Mouse (Mus musculus) bone marrow macrophage, adult 2 months (primary cell): ENCODE measurements around the gene Mfsd2b. TPM values are rescaled to one million over a fixed set of nuclear protein-coding genes. Genes with fewer than 3 reads are reported as not detected.
A peak's percentile ranks its signal among the peaks of the same experiment; 100 is the strongest.

Source experiments
- H3K27ac ChIP-seq: 2 replicates; pipeline ENCODE4 v1.5.1; 2012; ENCODE audit warnings: low read depth, low read length; ENCODE audit not compliant: insufficient read depth
- H3K4me1 ChIP-seq: 2 replicates; pipeline ENCODE4 v1.6.1; 2012; ENCODE audit warnings: low read length; ENCODE audit not compliant: control insufficient read depth, insufficient read depth
- H3K4me3 ChIP-seq: 2 replicates; pipeline ENCODE4 v1.5.1; 2012; ENCODE audit warnings: mild to moderate bottlenecking, low read length, moderate library complexity; ENCODE audit not compliant: insufficient read depth
- CTCF ChIP-seq: IDR thresholded peaks from 2 replicates; pipeline ENCODE4 v1.5.1; 2012; ENCODE audit warnings: low read depth, mild to moderate bottlenecking, low read length, moderate library complexity
- POLR2A ChIP-seq: IDR thresholded peaks from 2 replicates; pipeline ENCODE4 v1.6.1; 2012; ENCODE audit warnings: mild to moderate bottlenecking, low read depth, low read length, borderline replicate concordance
- polyA plus RNA-seq: library from polyadenylated mRNA; stranded (reverse); fragments of >200 nt; gene quantifications from 2 replicates; pipeline ENCODE4 v1.2.4, GENCODE M21; 2012; ENCODE audit not compliant: missing spikeins, insufficient read depth, insufficient read length

Gene Mfsd2b
- polyA plus RNA-seq, 1 experiment: 0.67 TPM

DNA sequence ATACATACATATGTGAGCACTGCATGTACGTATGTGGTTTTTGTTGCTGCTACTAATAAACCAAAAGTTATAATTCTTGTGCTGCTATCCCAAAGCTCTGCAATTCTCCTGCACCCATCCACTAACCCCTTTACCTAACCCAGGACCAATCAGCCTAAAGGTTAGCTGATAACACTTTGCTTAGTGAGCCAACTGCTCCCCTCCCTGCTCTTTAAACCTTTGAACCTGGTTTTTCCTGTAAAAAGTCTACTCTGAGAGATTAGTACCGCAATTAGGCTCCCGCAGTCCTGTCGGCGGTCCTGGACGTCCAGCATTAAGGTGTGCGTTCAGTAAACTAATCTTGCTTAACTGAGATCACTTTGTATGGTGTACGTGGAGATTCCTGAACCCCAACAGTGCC, 1.5 kb upstream of the Mfsd2b start:
- no peaks in the 10 kb centered on the region for H3K4me1 ChIP-seq
- H3K27ac ChIP-seq: no peak overlapping the region

DNA sequence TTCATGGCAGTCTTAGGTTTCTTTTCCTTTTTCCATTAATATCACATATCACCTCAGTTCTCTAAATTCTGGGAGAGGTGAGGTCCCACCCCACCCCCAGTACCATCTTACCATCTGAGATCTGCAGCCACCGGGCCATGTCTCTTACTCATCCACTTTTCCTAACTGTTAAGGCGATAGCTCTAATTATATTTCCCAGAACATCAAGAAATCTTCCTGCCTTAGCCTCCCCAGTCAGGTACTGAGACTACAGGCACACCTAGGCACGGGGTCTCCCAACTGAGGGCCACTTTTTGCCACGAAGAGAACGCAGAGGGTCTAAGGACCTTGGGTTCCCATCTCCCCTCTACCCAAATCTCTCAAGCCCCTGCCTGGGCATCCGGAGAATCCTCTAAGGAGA, 628 bp downstream of the Mfsd2b start:
- H3K27ac ChIP-seq: no peak overlapping the region
- H3K4me3 ChIP-seq: no peak overlapping the region
- H3K4me1 ChIP-seq: no peaks in the 10 kb centered on the region
- TF ChIP-seq POLR2A (no peak), CTCF (no peak)

More for the DNA sequence above, 1.5 kb upstream of the Mfsd2b start:
- H3K4me3 ChIP-seq: no peak overlapping the region
- TF ChIP-seq CTCF: no peak
- TF ChIP-seq POLR2A: no peak

DNA sequence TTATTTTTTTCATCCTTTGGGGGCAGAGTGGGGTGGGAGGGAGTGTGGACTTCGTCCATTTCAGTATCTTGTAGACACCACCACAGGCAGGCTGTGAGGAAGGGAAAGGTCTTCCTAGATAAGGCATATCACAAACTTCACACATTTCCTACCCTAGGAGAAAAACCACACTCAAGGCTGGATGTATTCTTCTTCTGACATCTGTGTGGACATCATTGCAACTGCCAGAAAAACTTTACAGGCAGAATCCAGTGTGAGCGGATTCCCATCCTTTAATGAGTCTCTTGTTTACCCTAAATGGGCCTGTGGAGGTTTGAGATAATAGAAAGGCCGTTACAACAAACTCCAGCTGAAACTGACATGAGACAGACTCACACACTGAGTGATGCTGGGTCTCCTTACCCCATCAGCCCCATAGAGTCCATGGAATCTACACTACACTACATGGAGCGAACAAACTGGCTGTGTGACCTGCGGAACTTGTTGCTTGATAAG, 1.1 kb downstream of the Mfsd2b start:
- Histone ChIP-seq H3K4me1 (no peaks in the 10 kb centered on the region), H3K4me3 (no peak overlapping the region), H3K27ac (no peak overlapping the region)
- no peak for TF ChIP-seq POLR2A
- TF ChIP-seq CTCF: no peak

DNA sequence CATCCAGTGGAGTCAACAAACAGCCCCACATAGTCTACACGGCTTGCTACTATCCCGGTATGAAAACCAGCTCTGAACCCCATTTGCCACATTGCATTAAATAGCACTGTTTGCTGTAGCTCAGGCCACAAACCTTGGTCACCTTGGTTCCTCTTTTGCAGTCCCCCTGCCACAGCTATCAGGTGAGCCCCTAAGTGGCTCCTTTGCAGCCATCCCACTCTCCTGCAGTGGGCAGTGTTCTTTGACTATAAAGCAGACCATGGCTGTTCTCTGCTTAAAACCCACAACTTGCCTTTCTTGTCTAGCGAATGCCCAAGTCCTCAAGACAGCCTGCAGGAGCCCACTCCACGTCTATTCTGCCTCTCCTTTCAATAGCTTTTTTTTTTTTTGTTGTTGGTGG, 1.9 kb downstream of the Mfsd2b start:
- H3K27ac ChIP-seq: no peak overlapping the region
- no peak overlapping the region for H3K4me3 ChIP-seq
- H3K4me1 ChIP-seq: no peaks in the 10 kb centered on the region
- TF ChIP-seq CTCF: no peak
- TF ChIP-seq POLR2A: no peak

DNA sequence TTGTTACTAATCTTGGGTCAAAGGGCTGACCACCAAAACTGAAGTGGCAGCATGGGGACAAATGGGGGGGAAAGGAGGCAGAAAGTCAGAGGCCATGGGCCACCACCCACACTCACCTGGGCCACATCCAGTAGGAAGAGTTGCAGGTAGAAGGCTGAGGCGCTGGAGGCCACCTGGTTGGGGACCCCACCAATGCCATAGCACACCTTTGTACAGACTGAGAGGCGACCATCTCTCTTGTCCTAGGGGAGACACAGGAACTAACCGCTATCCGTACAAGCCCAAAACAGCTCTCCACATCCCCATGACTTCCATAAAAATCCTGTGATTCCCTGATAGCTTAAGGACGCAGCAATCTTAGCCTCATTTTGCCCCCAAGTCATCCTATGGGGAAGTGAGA, 2.9 kb downstream of the Mfsd2b start:
- no peaks in the 10 kb centered on the region for H3K4me1 ChIP-seq
- no peak overlapping the region for H3K27ac ChIP-seq
- H3K4me3 ChIP-seq: no peak overlapping the region
- no peak for TF ChIP-seq CTCF
- no peak for TF ChIP-seq POLR2A

DNA sequence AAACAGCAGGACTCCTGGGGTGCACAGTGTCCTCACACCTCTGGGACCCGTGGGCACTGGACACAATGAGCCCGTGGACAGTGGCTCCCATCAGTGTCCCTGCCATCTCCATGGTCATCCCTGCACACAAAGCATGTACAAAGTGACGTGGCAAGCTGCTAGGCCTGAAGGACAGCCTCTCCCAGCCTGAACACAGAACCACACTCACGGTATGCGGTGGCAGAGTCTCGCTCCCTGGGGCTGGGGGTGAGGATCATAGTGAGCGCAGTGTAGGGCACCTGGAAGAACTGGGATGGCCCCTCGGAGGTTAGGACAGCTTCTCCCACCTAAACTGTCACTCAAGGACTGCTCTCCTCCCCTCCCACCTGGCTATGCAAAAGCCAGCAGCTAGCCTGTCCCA, 5.2 kb downstream of the Mfsd2b start:
- Histone ChIP-seq H3K27ac (no peak overlapping the region), H3K4me3 (no peak overlapping the region), H3K4me1 (no peaks in the 10 kb centered on the region)
- no peak for TF ChIP-seq POLR2A
- no peak for TF ChIP-seq CTCF

DNA sequence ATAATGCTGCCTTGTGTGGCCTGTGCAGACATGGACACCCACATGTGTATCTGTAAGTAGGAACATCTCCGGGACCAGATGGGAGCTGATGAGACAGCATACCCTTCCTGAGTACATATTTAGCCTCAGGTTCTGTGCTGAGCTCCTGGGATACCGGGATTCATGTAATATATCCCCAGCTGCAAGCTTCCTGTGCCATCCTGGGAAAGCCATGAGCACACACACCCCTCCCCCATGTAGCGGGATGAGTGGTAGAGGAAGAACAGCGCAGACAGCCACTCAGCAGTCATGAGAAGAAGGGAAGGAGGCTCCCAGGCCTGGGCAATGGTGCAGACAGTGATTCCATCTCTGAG, 9.8 kb downstream of the Mfsd2b start:
- no peak for TF ChIP-seq POLR2A
- TF ChIP-seq CTCF: no peak
- peaks cover 8% of the 10 kb centered on the region for H3K4me1 ChIP-seq
- no peak overlapping the region for H3K4me3 ChIP-seq
- no peak overlapping the region for H3K27ac ChIP-seq

DNA sequence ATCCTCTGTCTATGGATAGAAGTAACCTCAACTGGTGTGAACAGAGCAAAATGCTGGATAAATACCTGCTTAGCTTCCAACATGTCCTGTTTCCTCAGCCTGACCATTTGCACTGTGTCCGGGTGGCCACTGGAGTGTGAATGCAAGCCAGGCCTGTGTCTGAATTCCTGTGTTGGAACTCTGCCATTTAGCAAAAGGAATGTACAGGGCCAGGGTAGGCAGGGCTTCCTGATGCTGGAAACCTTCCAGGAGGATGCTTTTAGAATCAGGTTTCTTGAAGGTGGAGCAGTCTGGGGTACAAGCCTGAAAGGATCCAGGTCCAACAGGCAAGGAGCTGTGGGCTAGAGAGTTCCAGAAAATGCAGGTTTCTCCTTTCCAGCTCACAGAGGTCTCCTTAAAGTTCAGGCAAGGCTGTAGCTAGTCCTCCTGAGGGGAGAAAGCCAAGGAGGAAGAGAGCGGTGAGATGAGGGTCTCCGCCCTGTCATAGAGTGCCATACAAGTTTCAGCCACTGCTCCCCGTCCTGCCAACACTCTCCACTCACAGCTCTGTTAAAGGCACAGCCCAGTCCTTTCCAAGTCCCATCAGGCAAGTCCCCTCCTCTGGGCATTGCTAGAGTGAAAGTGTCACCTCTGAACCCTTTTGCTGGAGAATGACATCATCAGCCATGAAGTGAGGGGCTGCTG, 10.4 kb downstream of the Mfsd2b start:
- Histone ChIP-seq H3K27ac (no peak overlapping the region), H3K4me1 (peaks cover 9% of the 10 kb centered on the region), H3K4me3 (no peak overlapping the region)
- no peak for TF ChIP-seq CTCF
- TF ChIP-seq POLR2A: no peak

DNA sequence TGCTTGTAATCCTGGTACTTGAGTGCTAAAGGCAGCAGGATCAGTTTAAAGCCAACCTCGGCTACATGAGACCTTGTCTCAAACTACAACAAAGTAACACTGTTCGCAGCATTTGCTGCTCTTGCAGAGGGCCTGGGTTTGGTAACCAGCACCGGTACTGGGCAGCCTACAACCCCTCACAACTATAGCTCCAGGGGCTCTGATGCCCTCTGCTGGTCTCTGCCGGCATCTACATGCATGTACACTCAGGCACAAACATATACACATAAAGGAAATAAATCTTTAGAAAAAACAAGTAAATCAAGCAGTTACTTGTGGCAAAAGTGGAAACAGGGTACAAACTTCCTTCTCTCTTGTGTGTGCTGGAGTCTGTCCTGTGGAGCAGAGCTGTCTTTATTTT, 11.5 kb downstream of the Mfsd2b start:
- TF ChIP-seq CTCF (no peak), POLR2A (no peak)
- H3K4me1 ChIP-seq: peaks cover 9% of the 10 kb centered on the region

DNA sequence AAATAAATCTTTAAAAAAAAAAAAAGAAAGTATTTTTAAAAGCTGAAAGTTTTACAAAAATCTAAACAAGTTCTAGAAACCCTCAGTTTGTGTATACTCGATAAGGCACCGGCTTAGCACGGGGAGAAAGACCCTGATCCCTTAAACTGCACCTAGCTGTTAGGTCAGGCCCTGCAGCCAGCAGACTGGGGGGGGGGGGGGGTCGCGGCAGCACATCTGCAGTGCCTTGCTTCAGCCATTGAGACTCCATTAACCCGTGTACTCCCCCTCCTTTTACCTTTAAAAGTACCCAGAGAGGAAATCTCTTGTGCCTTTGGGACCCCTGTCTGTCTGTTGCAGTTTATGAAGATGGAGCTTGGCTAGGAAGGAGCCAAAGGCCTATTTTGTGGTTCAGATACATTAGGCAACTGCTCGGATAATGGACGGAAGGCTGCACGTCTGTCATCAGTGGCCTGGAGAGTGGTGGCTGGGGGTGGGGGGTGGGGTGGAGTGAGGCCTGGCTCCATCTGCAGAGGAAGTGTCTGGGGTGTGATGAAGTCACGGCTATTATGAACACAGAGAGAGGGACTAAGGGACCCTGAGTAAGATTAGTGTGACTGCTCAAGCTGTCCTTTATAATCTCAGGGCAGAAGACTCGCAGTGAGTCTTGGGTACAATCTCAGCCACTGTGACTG, 14.8 kb downstream of the Mfsd2b start:
- no peak for TF ChIP-seq POLR2A
- no peak for TF ChIP-seq CTCF
- Histone ChIP-seq H3K27ac (no peak overlapping the region), H3K4me3 (no peak overlapping the region), H3K4me1 (peaks cover 9% of the 10 kb centered on the region)

More for the DNA sequence above, 11.5 kb downstream of the Mfsd2b start:
- no peak overlapping the region for H3K27ac ChIP-seq
- no peak overlapping the region for H3K4me3 ChIP-seq

DNA sequence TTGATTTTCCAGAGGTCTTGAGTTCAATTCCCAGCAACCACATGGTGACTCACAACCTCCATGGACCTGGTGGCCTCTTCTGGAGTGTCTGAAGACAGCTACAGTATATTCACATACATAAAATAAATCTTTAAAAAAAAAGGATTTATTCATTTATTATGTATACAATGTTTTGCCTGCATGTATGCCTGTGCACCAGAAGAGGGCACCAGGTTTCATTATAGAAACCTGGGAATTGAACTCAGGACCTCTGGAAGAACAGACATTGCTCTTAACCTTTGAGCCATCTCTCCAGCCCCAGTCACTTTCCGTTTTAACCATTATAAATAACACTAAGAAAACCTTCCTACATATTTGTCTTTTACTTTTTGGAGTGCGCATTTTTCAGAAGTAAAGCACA, 17.3 kb downstream of the Mfsd2b start:
- Histone ChIP-seq H3K27ac (no peak overlapping the region), H3K4me1 (peaks cover 9% of the 10 kb centered on the region), H3K4me3 (no peak overlapping the region)
- TF ChIP-seq POLR2A: no peak
- TF ChIP-seq CTCF: no peak

DNA sequence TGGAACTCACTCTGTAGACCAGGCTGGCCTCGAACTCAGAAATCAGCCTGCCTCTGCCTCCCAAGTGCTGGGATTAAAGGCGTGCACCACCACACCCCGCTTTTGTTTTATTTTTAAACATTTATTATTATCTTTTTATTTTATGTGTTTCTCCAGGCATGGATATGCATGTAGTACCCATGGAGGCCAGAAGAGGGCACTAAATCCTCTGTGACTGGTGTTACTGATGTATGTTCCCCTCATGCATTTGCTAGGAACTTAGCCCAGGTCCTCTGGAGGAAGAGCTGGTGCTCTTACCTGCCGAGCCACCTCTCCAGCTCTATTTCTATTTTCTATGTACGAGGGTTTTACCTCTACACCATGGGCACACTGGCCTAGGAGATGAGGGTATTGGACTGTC, 18.0 kb downstream of the Mfsd2b start:
- TF ChIP-seq POLR2A (no peak), CTCF (peak; percentile 29; the same call in 1 of the 2 replicates)
- Histone ChIP-seq H3K4me3 (no peak overlapping the region), H3K27ac (no peak overlapping the region), H3K4me1 (peaks cover 9% of the 10 kb centered on the region)
